Mouse (Mus musculus) gastrocnemius, adult 8-10 months (tissue): ENCODE measurements around the gene 9330182L06Rik. TPM values are rescaled to one million over a fixed set of nuclear protein-coding genes. Genes with fewer than 3 reads are reported as not detected.

ENCODE experiments used
- DNase-seq, 2 experiments: peaks; one replicate each; pipeline ENCODE4 v3.0.0; 2022; ENCODE audit warnings: low spot score in 2 of 2
- microRNA-seq: library from miRNA; unstranded; fragments of <30 nt; microRNA quantifications from one replicate; pipeline ENCODE4 v1.2.0, GENCODE M21; 2022
- total RNA-seq, 4 experiments: library from RNA; stranded (reverse); gene quantifications; 2 replicates each; pipeline ENCODE4 v1.2.4; 2022

Gene 9330182L06Rik
- total RNA-seq, 4 experiments from 2014 or later = 0.13 to 0.29 TPM; not detected in 2

- no peak for DNase-seq
Measured at GRCm38 (mm10) chr5:9525507-9525906, 259.6 kb downstream of the 9330182L06Rik start.

Small RNAs within 50 kb of the gene (microRNA-seq; reads per million reads assigned to microRNA genes)
- not detected for gene Mir879

Other genes starting within 250 kb of the 9330182L06Rik start
- gene Tmem243, start 165.4 kb upstream of the 9330182L06Rik start, total RNA-seq = 10 to 100 TPM in 3 of 4 experiments, 1 to 10 TPM in 1; 9.5 to 12.1 (median 10.8) TPM
- gene Dmtf1, start 104.3 kb upstream of the 9330182L06Rik start, total RNA-seq = 1 to 10 TPM; 6.1 to 8.6 (median 6.8) TPM